Mouse (Mus musculus) erythroid progenitor cell, adult 5-6 weeks (primary cell): Measurements from ENCODE around the gene Fbxo39. TPM values are rescaled to one million over a fixed set of nuclear protein-coding genes. Genes with fewer than 3 reads are reported as not detected.
A peak's percentile ranks its signal among the peaks of the same experiment; 100 is the strongest.

ENCODE experiments used
- ATAC-seq: replicated peaks from 2 replicates; pipeline ENCODE4 v1.8.0; 2016; ENCODE audit warnings: moderate number of reproducible peaks, mild to moderate bottlenecking, moderate TSS enrichment, inconsistent platforms; ENCODE audit not compliant: poor library complexity, low FRiP score, severe bottlenecking
- total RNA-seq, 2 experiments: library from RNA; stranded (forward) in 1 of 2; stranded (reverse) in 1 of 2; fragments of 150-400 nt in 1 of 2; fragments of 186-747, 209-891 nt in 1 of 2; gene quantifications; 2 replicates each; pipeline versions ENCODE4 v1.2.3 to v1.2.4; 2015 to 2017; ENCODE audit warnings: low replicate concordance in 2 of 2

The Fbxo39 gene
- total RNA-seq (2015; ENCODE audit: low replicate concordance) = not detected in 2 replicates
- not detected in 2 replicates for total RNA-seq (2017; ENCODE audit: low replicate concordance)

GRCm38 (mm10) chr11:72314151-72314895, at the start of gene Fbxo39:
Gene Fbxo39, plus strand, starts transcription at chr11:72314444.
- ATAC-seq = no peak

GRCm38 (mm10) chr11:72265483-72265882, 48.8 kb upstream of the Fbxo39 start:
- no peak for ATAC-seq

GRCm38 (mm10) chr11:72266207-72266959, 47.9 kb upstream of the Fbxo39 start:
- no peak for ATAC-seq

- ATAC-seq = no peak
Observed at GRCm38 (mm10) chr11:72266960-72267560, 47.2 kb upstream of the Fbxo39 start, which contains the start of gene Slc13a5. Gene Slc13a5, minus strand, starts transcription at chr11:72267222.

- no peak for ATAC-seq
Observed at GRCm38 (mm10) chr11:72271761-72272160, 42.5 kb upstream of the Fbxo39 start.

GRCm38 (mm10) chr11:72273341-72273740, 40.9 kb upstream of the Fbxo39 start:
- ATAC-seq = no peak

- no peak for ATAC-seq
Observed at GRCm38 (mm10) chr11:72281143-72281851, 32.9 kb upstream of the Fbxo39 start.

GRCm38 (mm10) chr11:72281852-72282400, 32.3 kb upstream of the Fbxo39 start:
- ATAC-seq = no peak

GRCm38 (mm10) chr11:72283486-72284224, 30.6 kb upstream of the Fbxo39 start:
- no peak for ATAC-seq

GRCm38 (mm10) chr11:72284532-72285182, 29.6 kb upstream of the Fbxo39 start:
- ATAC-seq = no peak

- ATAC-seq = no peak
Observed at GRCm38 (mm10) chr11:72285971-72286480, 28.2 kb upstream of the Fbxo39 start.

GRCm38 (mm10) chr11:72286651-72287050, 27.6 kb upstream of the Fbxo39 start:
- no peak for ATAC-seq

- no peak for ATAC-seq
Observed at GRCm38 (mm10) chr11:72287126-72287525, 27.1 kb upstream of the Fbxo39 start.

- ATAC-seq = no peak
Observed at GRCm38 (mm10) chr11:72287543-72287942, 26.7 kb upstream of the Fbxo39 start.

- ATAC-seq = no peak
Observed at GRCm38 (mm10) chr11:72293116-72293515, 21.1 kb upstream of the Fbxo39 start.

GRCm38 (mm10) chr11:72301334-72301733, 12.9 kb upstream of the Fbxo39 start, which contains the start of gene Xaf1:
Gene Xaf1, plus strand, starts transcription at chr11:72301629.
- peak; percentile 92 for ATAC-seq

GRCm38 (mm10) chr11:72302230-72302629, 12.0 kb upstream of the Fbxo39 start:
- peak; percentile 55 for ATAC-seq

- no peak for ATAC-seq
Observed at GRCm38 (mm10) chr11:72307461-72307860, 6.8 kb upstream of the Fbxo39 start.
